Comparison of ENCODE assay signal across 12 mouse cellular contexts in genomic region chr4:14002050-14002643, GRCm38 (mm10).
"Had no signal": no experiment of that assay in that cellular context is flagged by ENCODE, and none has a peak within 500 bp of the region (broad histone marks: within the 10 kb centered on the region; RNA-seq: fewer than 3 reads in every experiment).

No protein-coding gene starts in this region.

- H3K9me3 ChIP-seq: limb, embryonic 10.5 days; liver, embryonic 15.5 days; neural tube, embryonic 13.5 days had no signal

- H3K9ac ChIP-seq: liver, embryonic 15.5 days; neural tube, embryonic 13.5 days had no signal

- DNase-seq: kidney, adult 18-20 months; kidney, postnatal 10 days; lung, adult 2 months; lung, postnatal 36 days; right cerebral cortex, adult 18-20 months; right cerebral cortex, postnatal 25 days had no signal

- ATAC-seq: lung, postnatal 0 days had no signal

- H3K4me3 ChIP-seq: left cerebral cortex, adult 2 months; limb, embryonic 10.5 days; liver, embryonic 15.5 days; neural tube, embryonic 13.5 days had no signal

- H3K4me1 ChIP-seq: limb, embryonic 10.5 days; liver, embryonic 15.5 days had no signal

- H3K27me3 ChIP-seq: liver, embryonic 15.5 days; neural tube, embryonic 13.5 days had no signal

- H3K36me3 ChIP-seq: limb, embryonic 10.5 days; liver, embryonic 15.5 days; neural tube, embryonic 13.5 days had no signal

- H3K27ac ChIP-seq: left cerebral cortex, adult 2 months; limb, embryonic 10.5 days; liver, embryonic 15.5 days; neural tube, embryonic 13.5 days had no signal

- H3K4me2 ChIP-seq: liver, embryonic 11.5 days; liver, embryonic 15.5 days; neural tube, embryonic 13.5 days had no signal
